Mouse (Mus musculus): Measurements from ENCODE around the gene Mrps5. TPM values are rescaled to one million over a fixed set of nuclear protein-coding genes. Genes with fewer than 3 reads are reported as not detected.
A peak's percentile ranks its signal among the peaks of the same experiment; 100 is the strongest.

Gene Mrps5
- polyA plus RNA-seq, 1 experiment from 2014 or later, result 87.0 TPM

GRCm38 (mm10) chr2:127635581-127635980 lies 48.6 kb downstream of the Mrps5 start:
- Histone ChIP-seq H3K27ac (replicated peaks) (no peak overlapping the region), H3K4me3 (ENCODE audit: low read depth, low read length) (no peak overlapping the region), H3K9ac (ENCODE audit: low read length) (no peak overlapping the region), H3K9me3 (ENCODE audit: control insufficient read depth, low read length) (no peaks in the 10 kb centered on the region), H3K4me2 (replicated peaks; ENCODE audit: low read depth) (no peak overlapping the region), H3K27me3 (ENCODE audit: control insufficient read depth, insufficient read depth, low read length) (no peaks in the 10 kb centered on the region), H3K4me1 (replicated peaks; ENCODE audit: control insufficient read depth, insufficient read depth) (no peaks in the 10 kb centered on the region), H3K36me3 (ENCODE audit: control insufficient read depth, insufficient read depth, low read length) (no peaks in the 10 kb centered on the region)
- no peak for ATAC-seq (ENCODE audit: low FRiP score, low TSS enrichment)
- no peak for TF ChIP-seq EP300 (optimal IDR thresholded peaks at IDR 0.05)
- no peak for DNase-seq (ENCODE audit: low spot score)
- 65% methylated on average over 6 of the region's 6 CpGs for WGBS

DNA sequence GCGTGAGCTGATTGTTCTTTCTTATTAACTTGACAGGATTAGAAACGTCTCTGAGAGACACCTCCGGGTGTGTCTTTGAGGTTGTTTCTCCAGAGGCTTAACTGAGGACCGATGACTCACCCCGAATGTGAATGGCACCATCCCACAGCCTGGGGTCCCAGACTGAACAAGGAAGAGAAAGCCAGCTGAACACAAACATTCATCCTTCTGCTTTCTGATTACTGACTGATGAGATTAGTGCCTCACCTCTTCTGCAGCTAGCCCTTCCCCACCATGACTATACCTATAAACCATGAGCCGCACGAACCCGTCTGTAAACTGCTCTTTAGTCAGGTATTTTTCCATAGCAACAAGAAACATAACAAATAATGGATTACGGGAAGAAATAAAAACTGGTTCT lies 52.0 kb downstream of the Mrps5 start:
- no peak overlapping the region for H3K4me2 ChIP-seq (replicated peaks; ENCODE audit: low read depth)
- H3K9me3 ChIP-seq (ENCODE audit: control insufficient read depth, low read length), result no peaks in the 10 kb centered on the region
- H3K4me3 ChIP-seq (ENCODE audit: low read depth, low read length), result no peak overlapping the region
- peak; percentile 81 for ATAC-seq (ENCODE audit: low FRiP score, low TSS enrichment)
- no peak for DNase-seq (ENCODE audit: low spot score)
- no peaks in the 10 kb centered on the region for H3K27me3 ChIP-seq (ENCODE audit: control insufficient read depth, insufficient read depth, low read length)
- H3K4me1 ChIP-seq (replicated peaks; ENCODE audit: control insufficient read depth, insufficient read depth), result no peaks in the 10 kb centered on the region
- H3K36me3 ChIP-seq (ENCODE audit: control insufficient read depth, insufficient read depth, low read length), result no peaks in the 10 kb centered on the region
- no peak overlapping the region for H3K9ac ChIP-seq (ENCODE audit: low read length)
- 47% methylated on average over 9 of the region's 9 CpGs for WGBS
- TF ChIP-seq CTCF (IDR thresholded peaks at IDR 0.05; ENCODE audit: low read depth) (no peak), EP300 (optimal IDR thresholded peaks at IDR 0.05) (no peak)
- H3K27ac ChIP-seq (replicated peaks), result no peak overlapping the region; the same call in 1 of the 2 replicates

DNA sequence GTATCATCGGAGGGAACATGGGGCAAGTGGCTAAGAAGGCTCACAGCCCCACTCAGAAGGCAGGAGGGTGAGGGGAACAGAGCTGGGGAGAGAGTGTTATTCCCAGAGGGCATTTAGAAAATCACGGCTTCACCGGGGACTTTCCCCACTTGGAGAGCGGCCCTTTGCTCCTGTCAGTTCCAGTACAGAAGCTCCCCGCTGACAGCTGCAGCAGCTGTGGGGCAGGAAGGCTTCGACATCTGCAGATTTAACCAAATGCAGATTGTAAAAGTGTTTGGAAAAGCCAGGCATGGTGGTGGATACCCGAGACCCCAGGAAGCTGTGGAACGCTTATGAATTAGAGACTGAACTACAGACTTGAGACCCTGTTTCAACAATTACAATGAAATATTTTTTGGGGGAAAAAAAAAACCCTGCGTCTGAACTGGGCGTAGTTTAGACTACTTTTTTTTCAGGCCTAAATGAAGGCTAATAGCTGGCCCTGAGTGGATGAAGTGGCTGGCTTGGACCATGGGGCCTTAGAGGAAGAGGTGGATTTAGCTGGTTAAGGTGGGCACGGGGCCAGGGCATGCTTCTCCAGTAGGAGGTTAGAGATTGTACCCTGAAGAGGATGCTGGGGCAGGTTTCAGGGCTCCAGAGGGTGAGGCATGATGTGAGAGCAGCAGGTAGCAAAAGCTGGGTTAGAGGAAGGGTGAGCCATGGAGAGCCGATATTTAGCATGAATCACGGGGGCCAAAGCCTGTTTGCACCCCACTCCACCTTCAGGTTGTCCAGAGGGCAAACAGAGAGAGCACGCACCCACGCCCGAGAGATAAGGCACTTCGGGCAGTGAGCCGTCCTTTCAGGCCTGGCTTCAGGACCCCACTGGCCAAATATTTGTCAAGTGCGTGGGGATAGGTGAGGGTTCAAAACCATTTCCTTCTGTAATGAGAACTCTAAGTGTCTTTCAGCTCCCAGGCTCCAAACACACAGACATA lies 57.0 kb downstream of the Mrps5 start:
- Histone ChIP-seq H3K9ac (ENCODE audit: low read length) (no peak overlapping the region), H3K4me3 (ENCODE audit: low read depth, low read length) (no peak overlapping the region), H3K9me3 (ENCODE audit: control insufficient read depth, low read length) (no peaks in the 10 kb centered on the region), H3K4me1 (replicated peaks; ENCODE audit: control insufficient read depth, insufficient read depth) (no peaks in the 10 kb centered on the region), H3K36me3 (ENCODE audit: control insufficient read depth, insufficient read depth, low read length) (no peaks in the 10 kb centered on the region), H3K4me2 (replicated peaks; ENCODE audit: low read depth) (no peak overlapping the region), H3K27ac (replicated peaks) (peak overlapping the region; percentile 75), H3K27me3 (ENCODE audit: control insufficient read depth, insufficient read depth, low read length) (no peaks in the 10 kb centered on the region)
- TF ChIP-seq EP300 (optimal IDR thresholded peaks at IDR 0.05) (no peak), CTCF (IDR thresholded peaks at IDR 0.05; ENCODE audit: low read depth) (no peak)
- DNase-seq (ENCODE audit: low spot score) (peak; percentile 85), ATAC-seq (ENCODE audit: low FRiP score, low TSS enrichment) (peak; percentile 80)
- WGBS, result 41% methylated on average over 19 of the region's 19 CpGs

- peak overlapping the region; percentile 65; the same call in 1 of the 2 replicates for H3K27ac ChIP-seq (replicated peaks)
- no peaks in the 10 kb centered on the region for H3K4me1 ChIP-seq (replicated peaks; ENCODE audit: control insufficient read depth, insufficient read depth)
- WGBS, result 48% methylated on average over 5 of the region's 5 CpGs
- no peaks in the 10 kb centered on the region for H3K27me3 ChIP-seq (ENCODE audit: control insufficient read depth, insufficient read depth, low read length)
- H3K9ac ChIP-seq (ENCODE audit: low read length), result no peak overlapping the region
- no peaks in the 10 kb centered on the region for H3K9me3 ChIP-seq (ENCODE audit: control insufficient read depth, low read length)
- H3K4me3 ChIP-seq (ENCODE audit: low read depth, low read length), result no peak overlapping the region
- TF ChIP-seq EP300 (optimal IDR thresholded peaks at IDR 0.05) (no peak), CTCF (IDR thresholded peaks at IDR 0.05; ENCODE audit: low read depth) (no peak)
- DNase-seq (ENCODE audit: low spot score) (peak; percentile 81), ATAC-seq (ENCODE audit: low FRiP score, low TSS enrichment) (peak; percentile 27)
- H3K4me2 ChIP-seq (replicated peaks; ENCODE audit: low read depth), result no peak overlapping the region
- H3K36me3 ChIP-seq (ENCODE audit: control insufficient read depth, insufficient read depth, low read length), result no peaks in the 10 kb centered on the region
Measured at GRCm38 (mm10) chr2:127646875-127647274, 59.9 kb downstream of the Mrps5 start.

DNA sequence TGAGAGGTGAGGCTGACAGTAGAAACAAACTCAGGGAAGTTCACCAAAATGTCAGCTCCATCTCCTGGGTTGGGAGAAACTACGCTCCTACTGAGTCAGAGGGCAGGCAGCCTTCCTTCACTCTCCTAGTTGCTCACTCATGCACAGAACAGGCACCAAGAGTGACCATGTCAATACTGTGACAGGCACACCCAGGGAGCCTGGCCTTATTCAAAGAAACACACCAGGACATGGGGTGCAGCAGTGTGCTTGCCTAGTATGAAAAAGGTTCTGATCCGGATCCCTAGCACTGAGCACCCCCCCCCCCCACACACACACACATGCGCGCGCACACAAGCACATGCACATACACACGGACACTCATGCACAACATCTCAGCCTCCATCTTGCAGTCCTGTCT lies 61.1 kb downstream of the Mrps5 start:
- TF ChIP-seq CTCF (IDR thresholded peaks at IDR 0.05; ENCODE audit: low read depth), result no peak
- TF ChIP-seq EP300 (optimal IDR thresholded peaks at IDR 0.05), result no peak
- peak; percentile 66 for DNase-seq (ENCODE audit: low spot score)
- 76% methylated on average over 6 of the region's 6 CpGs for WGBS
- H3K9ac ChIP-seq (ENCODE audit: low read length), result no peak overlapping the region
- ATAC-seq (ENCODE audit: low FRiP score, low TSS enrichment), result peak; percentile 81
- H3K36me3 ChIP-seq (ENCODE audit: control insufficient read depth, insufficient read depth, low read length), result no peaks in the 10 kb centered on the region
- no peaks in the 10 kb centered on the region for H3K9me3 ChIP-seq (ENCODE audit: control insufficient read depth, low read length)
- H3K4me1 ChIP-seq (replicated peaks; ENCODE audit: control insufficient read depth, insufficient read depth), result no peaks in the 10 kb centered on the region
- H3K4me2 ChIP-seq (replicated peaks; ENCODE audit: low read depth), result no peak overlapping the region
- H3K4me3 ChIP-seq (ENCODE audit: low read depth, low read length), result no peak overlapping the region
- H3K27ac ChIP-seq (replicated peaks), result peak overlapping the region; percentile 72
- no peaks in the 10 kb centered on the region for H3K27me3 ChIP-seq (ENCODE audit: control insufficient read depth, insufficient read depth, low read length)

DNA sequence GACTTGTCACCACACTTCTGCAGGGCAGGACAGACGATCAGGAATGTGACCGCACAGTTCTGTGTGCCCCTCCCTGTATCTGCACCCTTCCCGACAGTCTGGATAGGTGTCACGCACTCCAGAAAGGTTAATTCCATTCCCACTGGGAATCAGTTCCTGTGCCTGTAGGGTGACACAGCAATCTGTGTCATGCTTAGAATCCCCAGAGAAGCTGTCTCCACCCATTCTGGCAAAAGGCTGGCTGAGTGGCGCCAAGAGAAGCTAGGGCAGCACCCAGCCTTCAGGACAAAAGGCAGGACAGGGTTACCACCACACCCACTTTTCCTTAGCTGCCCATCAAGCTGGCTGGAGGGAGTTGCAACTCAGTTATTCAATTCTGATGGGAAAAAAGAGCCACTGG lies 62.9 kb downstream of the Mrps5 start:
- TF ChIP-seq CTCF (IDR thresholded peaks at IDR 0.05; ENCODE audit: low read depth) (no peak), EP300 (optimal IDR thresholded peaks at IDR 0.05) (no peak)
- Histone ChIP-seq H3K4me1 (replicated peaks; ENCODE audit: control insufficient read depth, insufficient read depth) (no peaks in the 10 kb centered on the region), H3K36me3 (ENCODE audit: control insufficient read depth, insufficient read depth, low read length) (no peaks in the 10 kb centered on the region), H3K9ac (ENCODE audit: low read length) (no peak overlapping the region), H3K4me3 (ENCODE audit: low read depth, low read length) (no peak overlapping the region), H3K4me2 (replicated peaks; ENCODE audit: low read depth) (no peak overlapping the region), H3K27ac (replicated peaks) (peak overlapping the region; percentile 61), H3K9me3 (ENCODE audit: control insufficient read depth, low read length) (no peaks in the 10 kb centered on the region), H3K27me3 (ENCODE audit: control insufficient read depth, insufficient read depth, low read length) (no peaks in the 10 kb centered on the region)
- ATAC-seq (ENCODE audit: low FRiP score, low TSS enrichment) (peak; percentile 65), DNase-seq (ENCODE audit: low spot score) (peak; percentile 73)
- WGBS, result 33% methylated on average over 5 of the region's 5 CpGs
